Mouse (Mus musculus) 3T3-L1 (cell line): Measurements from ENCODE around the gene D17H6S53E.
"Not testable (repeated sequence)": the region's sequence is repeated elsewhere in the genome, so short reads cannot be mapped to it uniquely, and the experiment has no call there.

Experiments used
- DNase-seq: peaks from one replicate; pipeline ENCODE4 v3.0.0-alpha.2; 2015; ENCODE audit warnings: low read depth, low spot score

The D17H6S53E gene

DNA sequence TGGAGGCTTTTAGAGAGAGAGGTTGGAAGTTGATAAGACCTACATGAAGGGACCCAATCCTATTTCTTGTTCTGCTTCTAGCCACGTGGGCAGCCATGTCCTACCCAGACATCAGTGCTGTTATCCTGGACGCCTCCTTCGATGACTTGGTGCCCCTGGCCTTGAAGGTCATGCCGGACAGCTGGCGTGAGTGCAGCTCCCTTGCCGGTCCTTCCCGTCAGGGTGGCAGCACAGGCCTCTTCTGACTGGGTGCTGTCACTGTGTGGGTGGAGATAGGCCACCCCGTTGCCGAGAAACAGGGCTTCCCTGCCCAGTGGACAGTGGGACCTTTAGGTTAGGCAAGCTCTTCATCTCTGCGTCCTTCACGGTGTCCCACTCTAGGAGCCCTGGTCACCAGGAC, 25.0 kb upstream of the D17H6S53E start:
- no peak for DNase-seq

DNA sequence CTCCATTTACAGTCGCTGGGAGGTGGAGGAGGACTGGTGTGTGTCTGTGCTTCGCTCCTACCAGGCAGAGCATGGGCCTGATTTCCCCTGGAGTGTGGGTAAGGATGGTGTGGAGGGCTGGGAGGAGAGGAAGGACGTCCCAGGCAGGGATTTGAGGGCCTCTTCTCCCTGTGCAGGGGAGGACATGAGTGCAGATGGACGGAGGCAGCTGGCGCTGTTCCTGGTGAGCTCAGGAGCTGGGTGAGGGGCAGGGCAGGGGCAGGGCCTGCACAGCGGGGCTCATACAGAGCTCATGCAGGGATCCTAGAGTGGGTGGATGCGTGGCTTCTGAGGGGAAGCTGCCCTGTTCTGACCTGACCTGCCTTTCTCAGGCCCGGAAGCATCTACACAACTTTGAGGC, 23.9 kb upstream of the D17H6S53E start:
- DNase-seq = no peak

GRCm38 (mm10) chr17:35103221-35103690, 22.9 kb upstream of the D17H6S53E start:
- no peak for DNase-seq

- no peak for DNase-seq
Observed at GRCm38 (mm10) chr17:35104079-35104478, 22.1 kb upstream of the D17H6S53E start.

- DNase-seq = no peak
Observed at GRCm38 (mm10) chr17:35104754-35105153, 21.4 kb upstream of the D17H6S53E start.

GRCm38 (mm10) chr17:35105740-35106389, 20.3 kb upstream of the D17H6S53E start:
- DNase-seq = peak; percentile 55

DNA sequence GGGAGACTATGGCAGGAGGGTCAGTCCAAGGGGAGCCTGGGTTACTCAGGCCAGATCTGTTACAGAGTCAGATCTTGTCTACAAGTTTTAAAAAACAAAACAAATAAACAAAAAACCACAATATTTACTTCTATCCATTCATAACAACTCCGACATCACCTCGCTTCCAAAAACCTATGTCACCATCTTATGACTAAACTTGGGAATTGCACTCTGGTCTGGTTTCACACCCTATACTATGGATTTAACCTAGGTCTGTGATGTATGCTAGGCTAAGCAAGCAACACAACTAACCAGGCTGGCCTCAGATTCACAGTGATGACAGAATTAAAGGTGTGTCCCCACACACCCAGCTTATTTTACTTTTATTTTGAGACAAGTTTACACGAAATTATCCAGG, 19.7 kb upstream of the D17H6S53E start:
- DNase-seq = peak; percentile 55

DNA sequence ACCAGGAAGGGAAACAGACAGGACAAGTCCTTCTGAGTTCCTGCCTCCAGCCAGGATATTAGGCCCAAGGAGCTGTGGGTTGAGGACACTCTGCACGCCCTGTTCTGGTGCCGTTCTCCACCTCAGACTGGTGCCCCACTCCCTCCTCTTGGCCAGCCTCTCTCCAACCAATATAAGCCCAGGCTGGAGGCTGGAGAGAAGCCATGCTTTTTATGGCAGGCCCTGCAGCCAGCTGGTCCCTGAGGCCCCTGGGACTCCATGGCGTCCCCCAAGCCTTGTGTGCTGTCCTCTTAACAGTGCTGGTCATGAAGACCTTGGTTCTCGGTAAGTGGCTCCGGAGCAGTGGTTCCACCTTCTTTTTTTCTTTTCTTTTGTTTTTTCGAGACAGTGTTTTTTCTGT, 18.1 kb upstream of the D17H6S53E start, which contains the start of gene Ly6g5c:
Gene Ly6g5c, plus strand, starts transcription at position 183 of the 400 bp plus-strand sequence.
- DNase-seq = no peak

DNA sequence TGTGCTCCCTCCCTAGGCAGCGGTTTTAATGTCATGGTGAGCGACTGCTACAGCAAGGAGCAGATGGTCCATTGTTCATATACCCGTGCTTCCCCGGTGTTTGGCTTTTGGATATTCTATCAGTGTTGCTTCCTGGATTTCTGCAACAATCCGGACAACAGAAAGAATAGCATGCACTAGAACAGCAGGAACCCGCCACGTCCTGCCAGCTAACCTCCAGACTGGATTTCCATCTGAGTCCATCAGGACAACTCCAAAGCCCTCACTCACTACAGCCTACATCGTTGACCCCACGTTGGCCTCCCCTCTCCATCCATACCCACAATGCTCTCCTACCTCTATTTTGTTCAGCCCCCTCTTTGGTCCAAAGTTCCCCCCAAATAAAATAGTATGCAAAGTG, 14.4 kb upstream of the D17H6S53E start:
- DNase-seq = no peak

DNA sequence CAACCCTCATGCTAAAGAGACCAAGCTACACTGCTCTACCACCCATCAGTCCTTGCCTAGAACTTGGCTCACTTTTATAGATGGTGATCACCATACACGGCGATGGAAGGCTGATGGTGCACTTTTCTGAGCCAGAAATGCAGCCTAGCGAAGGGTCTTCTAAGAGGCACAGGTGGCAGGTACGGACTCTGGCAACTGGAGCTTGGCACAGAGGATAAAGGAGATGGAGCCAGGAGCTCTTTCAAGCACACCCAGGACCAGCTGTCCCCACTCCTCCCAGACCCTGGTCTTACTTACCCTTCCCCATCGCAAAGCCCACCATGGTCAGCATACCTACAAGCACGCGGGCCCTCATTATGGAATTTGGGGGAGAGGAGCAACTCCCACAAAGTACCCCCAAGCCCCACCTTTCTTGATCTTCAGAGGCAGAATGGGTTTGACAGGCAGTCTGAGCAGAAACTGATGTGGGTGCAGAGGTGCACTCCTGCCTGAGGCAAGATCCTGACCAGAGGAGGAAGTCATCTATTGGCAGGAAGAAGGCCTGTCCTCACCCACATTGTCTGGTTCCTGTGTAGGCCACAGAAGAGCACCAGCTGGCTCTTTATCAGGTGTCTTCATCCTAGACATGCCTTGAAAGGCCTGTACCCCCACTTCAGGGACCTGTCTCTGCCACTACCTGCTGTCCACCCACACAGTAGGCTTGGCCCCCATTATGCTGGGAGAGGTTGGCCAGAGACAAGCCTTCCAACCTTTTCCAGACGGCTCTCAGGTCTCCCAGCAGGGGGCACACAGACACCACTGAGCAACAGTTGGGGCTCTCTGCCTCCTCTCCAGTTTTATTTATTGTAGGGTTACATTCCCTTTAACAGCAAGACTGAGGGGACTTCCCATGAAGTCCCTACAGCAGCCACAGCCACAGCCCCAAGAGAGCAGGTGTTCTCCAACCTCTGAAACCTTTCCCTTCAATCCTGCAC, 10.8 kb upstream of the D17H6S53E start, which contains the start of gene Ly6g5b:
Gene Ly6g5b, minus strand, starts transcription at position 383 of the 974 bp plus-strand sequence.
- peak; percentile 65 for DNase-seq

GRCm38 (mm10) chr17:35120745-35121142, 5.4 kb upstream of the D17H6S53E start:
- DNase-seq = peak; percentile 43

DNA sequence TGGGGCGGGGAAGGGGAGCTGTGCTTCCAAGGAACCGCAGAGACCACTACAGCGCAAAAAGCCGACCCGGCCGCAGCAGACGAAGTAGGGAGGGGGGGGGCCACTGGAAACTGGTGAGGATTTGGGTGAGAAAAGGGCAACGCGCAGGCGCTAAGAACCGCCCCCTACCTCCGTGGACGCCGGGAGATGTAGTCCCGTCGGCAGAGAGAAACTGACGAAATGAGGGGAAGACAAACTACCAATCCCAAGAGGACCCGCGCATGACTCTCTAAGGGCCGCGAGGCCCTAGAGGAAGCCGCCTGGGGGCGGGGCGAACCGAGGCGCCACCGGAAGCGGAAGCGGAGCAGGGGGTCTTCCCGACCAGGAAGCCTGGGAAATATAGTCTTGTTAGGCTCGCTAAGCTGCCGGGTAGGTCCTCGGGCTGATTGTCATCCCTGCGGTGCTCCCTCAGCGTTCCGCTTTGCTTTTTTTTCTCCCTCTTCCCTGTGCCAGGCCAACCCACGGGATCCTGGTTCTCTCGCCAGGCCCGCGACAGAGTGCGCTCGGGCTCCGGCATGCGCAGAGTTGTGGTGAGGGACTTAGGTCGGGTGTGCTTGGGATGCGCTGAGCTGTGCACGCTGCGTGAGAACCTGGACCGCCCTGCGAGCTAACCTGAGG, 4.9 kb upstream of the D17H6S53E start, which contains the start of gene Gpank1:
Gene Gpank1, plus strand, starts transcription at position 313 of the 657 bp plus-strand sequence.
- peak; percentile 100 for DNase-seq

- peak; percentile 95 for DNase-seq
Observed at GRCm38 (mm10) chr17:35121871-35122303, 4.3 kb upstream of the D17H6S53E start, which contains the start of gene Csnk2b. Gene Csnk2b (minus strand): TSS chr17:35122053.

- not testable (repeated sequence) for DNase-seq
Observed at GRCm38 (mm10) chr17:35123287-35123686, 2.9 kb upstream of the D17H6S53E start.

GRCm38 (mm10) chr17:35124261-35124896, 1.8 kb upstream of the D17H6S53E start:
- not testable (repeated sequence) for DNase-seq

DNA sequence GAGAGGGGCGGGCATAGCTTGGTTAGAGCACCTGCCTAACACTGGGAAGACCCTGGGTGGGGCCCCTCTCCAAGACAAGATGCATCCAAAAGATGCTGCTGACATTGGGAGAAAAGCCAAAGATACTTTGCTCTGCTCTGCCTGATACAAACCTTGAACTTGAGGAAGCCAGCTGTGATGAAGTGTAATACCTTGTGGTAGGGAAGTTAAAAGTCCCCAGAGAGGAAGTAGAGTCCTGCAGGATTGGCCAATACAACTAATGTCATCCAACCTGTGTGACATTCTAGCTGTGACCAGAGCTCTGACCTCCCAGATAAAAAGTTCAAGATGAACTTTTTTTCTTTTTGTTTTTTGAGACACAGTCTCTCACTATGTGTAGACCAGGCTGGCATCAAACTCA, 1.1 kb upstream of the D17H6S53E start:
- DNase-seq = no peak

GRCm38 (mm10) chr17:35125578-35125977, 595 bp upstream of the D17H6S53E start:
- DNase-seq = peak; percentile 30

- peak; percentile 18 for DNase-seq
Observed at GRCm38 (mm10) chr17:35127017-35127416, 844 bp downstream of the D17H6S53E start.

- DNase-seq = no peak
Observed at GRCm38 (mm10) chr17:35128996-35129395, 2.8 kb downstream of the D17H6S53E start.

GRCm38 (mm10) chr17:35131038-35131437, 4.9 kb downstream of the D17H6S53E start:
- no peak for DNase-seq
